Mouse (Mus musculus) stomach, postnatal 0 days (tissue): ENCODE data around the gene Dok7. TPM values are rescaled to one million over a fixed set of nuclear protein-coding genes. Genes with fewer than 3 reads are reported as not detected.

Experiments used
- ATAC-seq: fragments of 200-750 bp; cut with Nextera tagmentation; 2 replicates; pipeline ENCODE4 v1.8.0; 2017; ENCODE audit not compliant: low FRiP score, low TSS enrichment
- DNase-seq: peaks from one replicate; pipeline ENCODE4 v3.0.0-alpha.2; 2016; ENCODE audit warnings: low spot score
- H3K27ac ChIP-seq: fragments of 300-500 bp; sonication (generic); replicated peaks from 2 replicates; pipeline ENCODE4 v1.5.1; 2014; ENCODE audit warnings: mild to moderate bottlenecking, control low read depth
- H3K27me3 ChIP-seq: fragments of 300-500 bp; sonication (generic); 2 replicates; pipeline ENCODE4 v1.6.1; 2014; ENCODE audit warnings: low read length; ENCODE audit not compliant: control insufficient read depth, insufficient read depth
- H3K36me3 ChIP-seq: fragments of 300-500 bp; sonication (generic); 2 replicates; pipeline ENCODE4 v1.6.1; 2014; ENCODE audit warnings: low read length, mixed read lengths; ENCODE audit not compliant: control insufficient read depth, insufficient read depth
- H3K4me1 ChIP-seq: fragments of 300-500 bp; sonication (generic); replicated peaks from 2 replicates; pipeline ENCODE4 v1.6.1; 2014; ENCODE audit warnings: antibody characterized with exemption; ENCODE audit not compliant: control insufficient read depth, insufficient read depth
- H3K4me2 ChIP-seq: fragments of 300-500 bp; sonication (generic); replicated peaks from 2 replicates; pipeline ENCODE4 v1.6.1; 2014; ENCODE audit warnings: low read depth, mild to moderate bottlenecking, control low read depth, moderate library complexity
- H3K4me3 ChIP-seq: fragments of 300-500 bp; sonication (generic); 2 replicates; pipeline ENCODE4 v1.5.1; 2014; ENCODE audit warnings: low read depth, low read length, control low read depth
- H3K9ac ChIP-seq: fragments of 300-500 bp; sonication (generic); 2 replicates; pipeline ENCODE4 v1.6.1; 2014; ENCODE audit warnings: mild to moderate bottlenecking, low read length, control low read depth, mixed read lengths
- H3K9me3 ChIP-seq: fragments of 300-500 bp; sonication (generic); 2 replicates; pipeline ENCODE4 v1.6.1; 2016; ENCODE audit warnings: low read length; ENCODE audit not compliant: control insufficient read depth
- CTCF ChIP-seq: IDR thresholded peaks from 2 replicates; pipeline ENCODE4 v1.5.1; 2016; ENCODE audit warnings: antibody characterized with exemption, low read depth, mild to moderate bottlenecking, moderate library complexity
- EP300 ChIP-seq: optimal IDR thresholded peaks from 2 replicates; pipeline ENCODE3; 2016; ENCODE audit warnings: antibody characterized with exemption
- WGBS: fragments of 180-500 bp; shearing (Covaris S2); extraction: QIAGEN DNeasy Blood & Tissue Kit; methylation state at CpG from one replicate; pipeline ENCODE4 v1.1.7; 2014; 5-methylcytosine and 5-hydroxymethylcytosine counted together
- polyA plus RNA-seq: library from polyadenylated mRNA; unstranded; fragments of >200 nt; fragmentation: Nextera tagmentation; extraction: Ambion mirVana; gene quantifications from 2 replicates; pipeline ENCODE4 v1.2.1, GENCODE M21; 2015

Dok7 gene
- polyA plus RNA-seq, 1 experiment from 2014 or later: 0.72 TPM

GRCm38 (mm10) chr5:35043110-35043451, 13.5 kb upstream of the Dok7 start:
- WGBS: 6% methylated on average over 1 of the region's 1 CpGs
- Histone ChIP-seq H3K27me3 (no peaks in the 10 kb centered on the region), H3K27ac (no peak overlapping the region), H3K4me2 (no peak overlapping the region), H3K9me3 (no peaks in the 10 kb centered on the region), H3K4me1 (no peaks in the 10 kb centered on the region), H3K9ac (no peak overlapping the region), H3K36me3 (no peaks in the 10 kb centered on the region), H3K4me3 (no peak overlapping the region)
- peak; percentile 68 for ATAC-seq
- peak; percentile 96 for TF ChIP-seq CTCF
- no peak for TF ChIP-seq EP300
- DNase-seq: peak; percentile 72

- DNase-seq: no peak
- TF ChIP-seq EP300: no peak
- peak; percentile 61 for TF ChIP-seq CTCF
- no peaks in the 10 kb centered on the region for H3K27me3 ChIP-seq
- no peak overlapping the region for H3K27ac ChIP-seq
- no peak for ATAC-seq
- WGBS: 74% methylated on average over 5 of the region's 5 CpGs
- no peaks in the 10 kb centered on the region for H3K4me1 ChIP-seq
- H3K36me3 ChIP-seq: no peaks in the 10 kb centered on the region
- H3K4me2 ChIP-seq: no peak overlapping the region
- H3K9me3 ChIP-seq: no peaks in the 10 kb centered on the region
- H3K9ac ChIP-seq: no peak overlapping the region
- H3K4me3 ChIP-seq: no peak overlapping the region
Observed at GRCm38 (mm10) chr5:35050541-35050940, 6.0 kb upstream of the Dok7 start.

GRCm38 (mm10) chr5:35054628-35055027, 1.9 kb upstream of the Dok7 start:
- DNase-seq (no peak), ATAC-seq (no peak)
- Histone ChIP-seq H3K9ac (no peak overlapping the region), H3K9me3 (no peaks in the 10 kb centered on the region), H3K4me1 (no peaks in the 10 kb centered on the region), H3K36me3 (no peaks in the 10 kb centered on the region), H3K27me3 (no peaks in the 10 kb centered on the region), H3K4me2 (no peak overlapping the region), H3K27ac (no peak overlapping the region), H3K4me3 (no peak overlapping the region)
- WGBS: 84% methylated on average over 3 of the region's 3 CpGs
- TF ChIP-seq CTCF (no peak), EP300 (no peak)

GRCm38 (mm10) chr5:35055076-35055475, 1.5 kb upstream of the Dok7 start:
- H3K27me3 ChIP-seq: no peaks in the 10 kb centered on the region
- no peak overlapping the region for H3K27ac ChIP-seq
- no peaks in the 10 kb centered on the region for H3K4me1 ChIP-seq
- no peak overlapping the region for H3K4me2 ChIP-seq
- WGBS: 50% methylated on average over 12 of the region's 12 CpGs
- DNase-seq (peak; percentile 77), ATAC-seq (peak; percentile 59)
- no peak overlapping the region for H3K4me3 ChIP-seq
- H3K9ac ChIP-seq: no peak overlapping the region
- TF ChIP-seq EP300 (no peak), CTCF (no peak)
- H3K9me3 ChIP-seq: no peaks in the 10 kb centered on the region
- no peaks in the 10 kb centered on the region for H3K36me3 ChIP-seq

- Histone ChIP-seq H3K9ac (no peak overlapping the region), H3K27me3 (no peaks in the 10 kb centered on the region), H3K4me2 (peak overlapping the region; percentile 98), H3K4me1 (no peaks in the 10 kb centered on the region), H3K4me3 (peak overlapping the region; percentile 59), H3K36me3 (no peaks in the 10 kb centered on the region), H3K9me3 (no peaks in the 10 kb centered on the region), H3K27ac (no peak overlapping the region)
- WGBS: 27% methylated on average over 4 of the region's 4 CpGs
- ATAC-seq (no peak), DNase-seq (no peak)
- no peak for TF ChIP-seq CTCF
- TF ChIP-seq EP300: no peak
Observed at GRCm38 (mm10) chr5:35057582-35057981, 1.0 kb downstream of the Dok7 start.

GRCm38 (mm10) chr5:35058216-35058615, 1.6 kb downstream of the Dok7 start:
- Histone ChIP-seq H3K9me3 (no peaks in the 10 kb centered on the region), H3K4me2 (no peak overlapping the region), H3K9ac (no peak overlapping the region), H3K4me1 (no peaks in the 10 kb centered on the region), H3K27ac (no peak overlapping the region), H3K27me3 (no peaks in the 10 kb centered on the region), H3K36me3 (no peaks in the 10 kb centered on the region), H3K4me3 (no peak overlapping the region)
- no peak for TF ChIP-seq CTCF
- TF ChIP-seq EP300: no peak
- 75% methylated on average over 1 of the region's 1 CpGs for WGBS
- DNase-seq: no peak
- ATAC-seq: no peak
